Mouse (Mus musculus): ENCODE measurements around the gene Lrmp. TPM values are rescaled to one million over a fixed set of nuclear protein-coding genes. Genes with fewer than 3 reads are reported as not detected.

The Lrmp gene
- polyA plus RNA-seq, 1 experiment, result not detected

DNA sequence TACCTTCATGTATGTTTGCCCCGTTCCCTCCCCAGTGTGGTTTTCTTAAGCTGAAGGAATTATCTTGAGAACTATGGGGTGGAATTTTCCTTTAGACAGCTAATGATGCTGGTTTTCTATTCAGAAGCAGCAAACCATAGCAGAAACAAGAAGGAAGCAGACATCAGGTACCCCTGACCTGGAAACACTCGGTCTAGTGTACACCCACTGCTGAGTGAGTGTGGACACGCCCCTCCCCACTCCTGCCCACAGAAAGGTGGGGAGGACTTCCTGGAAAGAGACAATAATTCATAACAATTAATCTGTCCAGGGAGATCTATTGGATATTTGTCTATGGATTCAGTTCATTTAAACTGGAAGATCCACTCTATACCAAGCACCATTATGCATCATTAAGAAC lies 19.8 kb downstream of the Lrmp start:
- TF ChIP-seq MAX (IDR thresholded peaks at IDR 0.05), result no peak
- TF ChIP-seq CTCF (IDR thresholded peaks at IDR 0.05; ENCODE audit: control insufficient read depth, insufficient read depth, insufficient read length), result no peak
- TF ChIP-seq MYOG (IDR thresholded peaks at IDR 0.05; ENCODE audit: control insufficient read depth, extremely low read depth, insufficient read length), result no peak
- no peak for TF ChIP-seq FOSL1 (IDR thresholded peaks at IDR 0.05; ENCODE audit: insufficient read depth, low read length, poor library complexity, severe bottlenecking)
- TF ChIP-seq MYOD1 (IDR thresholded peaks at IDR 0.05; ENCODE audit: control insufficient read depth, insufficient read length, low read depth), result no peak
- no peak for TF ChIP-seq CEBPB (IDR thresholded peaks at IDR 0.05; ENCODE audit: low read depth)
- no peak for TF ChIP-seq USF1 (IDR thresholded peaks at IDR 0.05; ENCODE audit: low read depth)
- H3K27me3 ChIP-seq (ENCODE audit: control insufficient read depth, insufficient read depth, insufficient read length), result no peaks in the 10 kb centered on the region
- no peaks in the 10 kb centered on the region for H3K79me3 ChIP-seq (ENCODE audit: low read depth)
- no peaks in the 10 kb centered on the region for H3K36me3 ChIP-seq (ENCODE audit: control insufficient read depth, insufficient read depth)
- no peak overlapping the region for H3ac ChIP-seq (ENCODE audit: control insufficient read depth, insufficient read length, low read depth)
- H3K79me2 ChIP-seq (ENCODE audit: control insufficient read depth, insufficient read depth), result no peaks in the 10 kb centered on the region
- H3K4me3 ChIP-seq (ENCODE audit: insufficient read depth, poor library complexity, severe bottlenecking), result no peak overlapping the region

DNA sequence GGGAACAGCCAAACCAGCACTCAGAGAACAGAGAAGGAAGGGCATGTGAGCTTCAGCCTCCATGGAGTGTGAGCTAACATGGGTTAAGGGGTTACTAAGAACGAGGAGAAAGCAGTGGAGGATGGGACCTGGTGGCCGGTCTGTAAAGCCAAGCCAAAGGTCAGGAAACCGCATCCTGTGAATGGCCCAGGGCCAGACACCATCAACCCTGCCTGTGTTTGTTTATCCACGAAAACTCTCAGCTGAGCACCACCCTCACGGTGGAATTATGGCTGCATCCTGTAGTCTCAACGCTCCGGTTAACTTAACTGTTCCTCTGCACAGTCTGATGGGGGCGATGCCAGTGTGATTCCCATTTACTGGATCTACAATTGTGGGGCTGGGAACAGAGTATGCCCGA lies 20.4 kb downstream of the Lrmp start:
- H3K27me3 ChIP-seq (ENCODE audit: control insufficient read depth, insufficient read depth, insufficient read length), result no peaks in the 10 kb centered on the region
- H3K36me3 ChIP-seq (ENCODE audit: control insufficient read depth, insufficient read depth), result no peaks in the 10 kb centered on the region
- TF ChIP-seq MYOD1 (IDR thresholded peaks at IDR 0.05; ENCODE audit: control insufficient read depth, insufficient read length, low read depth), result no peak
- TF ChIP-seq FOSL1 (IDR thresholded peaks at IDR 0.05; ENCODE audit: insufficient read depth, low read length, poor library complexity, severe bottlenecking), result no peak
- TF ChIP-seq MAX (IDR thresholded peaks at IDR 0.05), result no peak
- no peak for TF ChIP-seq USF1 (IDR thresholded peaks at IDR 0.05; ENCODE audit: low read depth)
- TF ChIP-seq MYOG (IDR thresholded peaks at IDR 0.05; ENCODE audit: control insufficient read depth, extremely low read depth, insufficient read length), result no peak
- TF ChIP-seq CTCF (IDR thresholded peaks at IDR 0.05; ENCODE audit: control insufficient read depth, insufficient read depth, insufficient read length), result no peak
- TF ChIP-seq CEBPB (IDR thresholded peaks at IDR 0.05; ENCODE audit: low read depth), result no peak
- no peaks in the 10 kb centered on the region for H3K79me3 ChIP-seq (ENCODE audit: low read depth)
- no peak overlapping the region for H3ac ChIP-seq (ENCODE audit: control insufficient read depth, insufficient read length, low read depth)
- H3K4me3 ChIP-seq (ENCODE audit: insufficient read depth, poor library complexity, severe bottlenecking), result no peak overlapping the region
- no peaks in the 10 kb centered on the region for H3K79me2 ChIP-seq (ENCODE audit: control insufficient read depth, insufficient read depth)

DNA sequence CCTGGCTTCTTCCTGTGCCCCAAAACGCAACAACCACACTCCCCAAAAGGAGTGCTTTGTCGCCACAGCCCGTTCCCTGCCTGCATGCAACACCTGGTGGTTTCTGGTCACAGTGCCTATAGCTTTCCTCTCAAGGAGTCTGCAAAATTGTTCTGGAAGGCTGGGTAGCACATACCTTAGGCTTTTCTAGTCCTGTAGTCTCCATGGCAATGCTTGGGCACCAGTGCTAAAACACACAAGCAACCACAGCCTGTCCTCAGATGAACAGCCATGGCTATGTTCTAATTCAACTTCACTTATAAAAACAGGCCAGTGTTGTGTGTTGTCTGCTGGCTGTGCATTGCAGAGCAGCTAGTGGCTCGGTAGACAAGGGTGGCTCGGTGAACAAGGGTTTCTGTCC lies 21.4 kb downstream of the Lrmp start:
- Histone ChIP-seq H3ac (ENCODE audit: control insufficient read depth, insufficient read length, low read depth) (no peak overlapping the region), H3K36me3 (ENCODE audit: control insufficient read depth, insufficient read depth) (no peaks in the 10 kb centered on the region), H3K4me3 (ENCODE audit: insufficient read depth, poor library complexity, severe bottlenecking) (no peak overlapping the region), H3K27me3 (ENCODE audit: control insufficient read depth, insufficient read depth, insufficient read length) (no peaks in the 10 kb centered on the region), H3K79me2 (ENCODE audit: control insufficient read depth, insufficient read depth) (no peaks in the 10 kb centered on the region), H3K79me3 (ENCODE audit: low read depth) (no peaks in the 10 kb centered on the region)
- TF ChIP-seq MYOD1 (IDR thresholded peaks at IDR 0.05; ENCODE audit: control insufficient read depth, insufficient read length, low read depth), result no peak
- TF ChIP-seq CEBPB (IDR thresholded peaks at IDR 0.05; ENCODE audit: low read depth), result no peak
- no peak for TF ChIP-seq FOSL1 (IDR thresholded peaks at IDR 0.05; ENCODE audit: insufficient read depth, low read length, poor library complexity, severe bottlenecking)
- TF ChIP-seq MAX (IDR thresholded peaks at IDR 0.05), result no peak
- TF ChIP-seq MYOG (IDR thresholded peaks at IDR 0.05; ENCODE audit: control insufficient read depth, extremely low read depth, insufficient read length), result no peak
- no peak for TF ChIP-seq CTCF (IDR thresholded peaks at IDR 0.05; ENCODE audit: control insufficient read depth, insufficient read depth, insufficient read length)
- no peak for TF ChIP-seq USF1 (IDR thresholded peaks at IDR 0.05; ENCODE audit: low read depth)

DNA sequence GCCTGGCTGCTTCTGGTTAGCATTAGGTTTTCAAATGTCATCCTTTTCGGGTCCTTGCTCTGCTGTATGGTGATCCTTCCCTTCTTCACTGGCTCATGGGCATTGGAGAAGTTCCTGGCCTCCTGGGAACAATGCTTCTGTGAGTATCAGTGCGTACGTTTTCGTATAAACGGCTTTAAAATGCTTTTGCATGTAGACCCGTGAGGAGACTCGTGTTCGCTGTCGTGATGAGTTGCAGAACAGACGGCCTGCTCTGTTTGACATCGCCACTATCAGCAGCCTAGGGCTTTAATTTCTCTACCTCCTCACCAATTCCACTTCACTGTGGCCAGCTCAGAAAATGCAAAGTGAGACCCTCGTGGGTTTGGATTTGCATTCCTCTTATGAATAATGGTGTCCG lies 23.8 kb downstream of the Lrmp start:
- Histone ChIP-seq H3K27me3 (ENCODE audit: control insufficient read depth, insufficient read depth, insufficient read length) (peaks cover 4% of the 10 kb centered on the region), H3ac (ENCODE audit: control insufficient read depth, insufficient read length, low read depth) (no peak overlapping the region), H3K79me3 (ENCODE audit: low read depth) (no peaks in the 10 kb centered on the region), H3K79me2 (ENCODE audit: control insufficient read depth, insufficient read depth) (no peaks in the 10 kb centered on the region), H3K4me3 (ENCODE audit: insufficient read depth, poor library complexity, severe bottlenecking) (no peak overlapping the region), H3K36me3 (ENCODE audit: control insufficient read depth, insufficient read depth) (no peaks in the 10 kb centered on the region)
- no peak for TF ChIP-seq FOSL1 (IDR thresholded peaks at IDR 0.05; ENCODE audit: insufficient read depth, low read length, poor library complexity, severe bottlenecking)

DNA sequence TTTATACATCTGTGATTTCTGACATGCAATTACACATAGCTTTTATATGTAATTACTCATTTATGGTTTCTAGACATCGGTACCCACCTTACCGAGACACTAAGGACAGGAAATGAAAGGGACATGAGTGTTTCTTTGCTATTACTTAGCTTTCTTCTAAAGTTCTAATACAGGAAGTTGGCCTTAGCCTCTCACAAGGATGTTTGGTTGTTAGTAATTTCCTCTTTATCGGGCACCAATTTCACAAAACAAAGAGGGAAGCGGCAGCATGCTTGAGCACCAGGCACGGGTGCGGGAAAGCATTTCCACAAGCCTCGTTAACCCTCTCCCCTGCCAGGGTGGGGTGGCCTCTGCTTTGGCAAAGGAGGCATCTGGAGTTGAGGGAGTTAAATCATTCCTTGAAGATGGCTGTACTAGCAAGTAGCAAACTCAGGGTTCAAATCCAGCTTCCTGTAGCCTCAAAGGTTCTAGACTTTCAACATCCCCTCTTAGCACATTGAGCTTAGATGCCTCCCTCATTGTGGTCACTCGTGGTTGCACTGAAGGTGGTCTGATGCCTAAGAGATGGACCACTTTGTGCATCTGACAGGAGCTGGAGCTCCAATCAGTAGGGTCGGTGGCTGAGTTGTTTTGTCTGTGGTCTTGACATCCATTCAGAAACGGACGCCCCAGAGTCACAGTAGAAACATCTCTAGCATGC lies 24.5 kb downstream of the Lrmp start:
- Histone ChIP-seq H3K79me3 (ENCODE audit: low read depth) (no peaks in the 10 kb centered on the region), H3ac (ENCODE audit: control insufficient read depth, insufficient read length, low read depth) (no peak overlapping the region), H3K36me3 (ENCODE audit: control insufficient read depth, insufficient read depth) (no peaks in the 10 kb centered on the region), H3K27me3 (ENCODE audit: control insufficient read depth, insufficient read depth, insufficient read length) (peaks cover 4% of the 10 kb centered on the region), H3K79me2 (ENCODE audit: control insufficient read depth, insufficient read depth) (no peaks in the 10 kb centered on the region), H3K4me3 (ENCODE audit: insufficient read depth, poor library complexity, severe bottlenecking) (no peak overlapping the region)
- TF ChIP-seq MAX (IDR thresholded peaks at IDR 0.05), result no peak
- TF ChIP-seq MYOD1 (IDR thresholded peaks at IDR 0.05; ENCODE audit: control insufficient read depth, insufficient read length, low read depth), result no peak
- TF ChIP-seq FOSL1 (IDR thresholded peaks at IDR 0.05; ENCODE audit: insufficient read depth, low read length, poor library complexity, severe bottlenecking), result no peak
- TF ChIP-seq USF1 (IDR thresholded peaks at IDR 0.05; ENCODE audit: low read depth), result no peak
- no peak for TF ChIP-seq CEBPB (IDR thresholded peaks at IDR 0.05; ENCODE audit: low read depth)
- no peak for TF ChIP-seq CTCF (IDR thresholded peaks at IDR 0.05; ENCODE audit: control insufficient read depth, insufficient read depth, insufficient read length)

DNA sequence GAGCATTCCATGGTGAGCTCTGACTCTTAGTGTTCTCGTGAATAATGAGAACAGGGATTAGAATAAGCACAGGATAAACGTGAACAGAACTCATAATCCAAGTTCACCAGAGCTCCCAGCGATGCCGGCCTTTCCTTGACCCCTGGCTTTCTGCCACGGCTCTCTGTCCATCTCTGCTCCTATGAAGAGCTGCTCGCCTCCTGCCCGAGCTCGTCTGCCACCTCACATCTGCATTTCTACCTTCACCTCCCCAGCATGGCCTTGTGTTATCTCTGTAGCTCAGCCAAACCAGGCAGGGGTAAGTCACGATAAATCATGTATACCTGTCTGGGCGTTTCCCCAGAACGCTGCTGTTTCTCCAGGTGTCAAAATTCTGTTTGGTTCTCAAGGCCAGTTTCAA lies 25.3 kb downstream of the Lrmp start:
- Histone ChIP-seq H3K79me2 (ENCODE audit: control insufficient read depth, insufficient read depth) (no peaks in the 10 kb centered on the region), H3K36me3 (ENCODE audit: control insufficient read depth, insufficient read depth) (no peaks in the 10 kb centered on the region), H3K79me3 (ENCODE audit: low read depth) (no peaks in the 10 kb centered on the region), H3ac (ENCODE audit: control insufficient read depth, insufficient read length, low read depth) (no peak overlapping the region), H3K27me3 (ENCODE audit: control insufficient read depth, insufficient read depth, insufficient read length) (peaks cover 4% of the 10 kb centered on the region), H3K4me3 (ENCODE audit: insufficient read depth, poor library complexity, severe bottlenecking) (no peak overlapping the region)
- TF ChIP-seq MYOD1 (IDR thresholded peaks at IDR 0.05; ENCODE audit: control insufficient read depth, insufficient read length, low read depth), result no peak
